Mouse (Mus musculus) bone marrow, adult 2 months (tissue): Measurements from ENCODE around the gene Matn1.

ENCODE experiments used
- CTCF ChIP-seq: fragments of 200-500 bp; IDR thresholded peaks from 2 replicates; pipeline ENCODE4 v1.5.1; 2011; ENCODE audit warnings: low read length, control low read depth; ENCODE audit not compliant: control insufficient read depth, insufficient read depth
- POLR2A ChIP-seq: fragments of 200-500 bp; IDR thresholded peaks from 2 replicates; pipeline ENCODE4 v1.6.1; 2011; ENCODE audit warnings: low read depth, mild to moderate bottlenecking, control low read depth, low read length, borderline replicate concordance; ENCODE audit not compliant: control insufficient read depth

- TF ChIP-seq CTCF, result no peak
- no peak for TF ChIP-seq POLR2A
Observed at GRCm38 (mm10) chr4:130918805-130919749, 25.1 kb upstream of the Matn1 start.
